Mouse (Mus musculus) mesoderm, embryonic 11.5 days (tissue): Measurements from ENCODE around the gene Ascl5.
A peak's percentile ranks its signal among the peaks of the same experiment; 100 is the strongest.

ENCODE experiments used
- DNase-seq: peaks from one replicate; pipeline ENCODE4 v3.0.0-alpha.2; 2012; ENCODE audit warnings: low read depth, low spot score

Ascl5 gene

DNA sequence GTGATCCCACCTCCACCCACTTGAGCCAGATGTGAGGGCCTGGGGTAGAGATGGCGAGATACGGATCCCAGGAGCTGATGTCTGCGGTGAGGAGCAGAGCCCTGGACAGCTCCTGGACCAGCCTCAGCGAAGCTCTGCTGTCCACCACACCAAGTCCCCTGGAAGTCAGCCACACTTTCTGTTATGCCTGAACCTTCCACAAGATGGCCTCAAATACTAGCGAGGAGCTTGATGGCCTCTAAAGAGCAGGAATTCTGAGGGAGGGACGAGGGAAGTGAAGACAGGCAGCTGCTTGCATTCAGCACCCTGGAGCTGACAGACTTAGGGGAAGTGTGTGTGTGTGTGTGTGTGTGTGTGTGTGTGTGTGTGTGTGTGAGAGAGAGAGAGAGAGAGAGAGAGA, 861 bp downstream of the Ascl5 start:
- peak; percentile 89 for DNase-seq

GRCm38 (mm10) chr1:136052547-136052946, 1.9 kb downstream of the Ascl5 start, which contains the start of gene Cacna1s:
Cacna1s (plus strand) TSS chr1:136052750.
- no peak for DNase-seq

DNA sequence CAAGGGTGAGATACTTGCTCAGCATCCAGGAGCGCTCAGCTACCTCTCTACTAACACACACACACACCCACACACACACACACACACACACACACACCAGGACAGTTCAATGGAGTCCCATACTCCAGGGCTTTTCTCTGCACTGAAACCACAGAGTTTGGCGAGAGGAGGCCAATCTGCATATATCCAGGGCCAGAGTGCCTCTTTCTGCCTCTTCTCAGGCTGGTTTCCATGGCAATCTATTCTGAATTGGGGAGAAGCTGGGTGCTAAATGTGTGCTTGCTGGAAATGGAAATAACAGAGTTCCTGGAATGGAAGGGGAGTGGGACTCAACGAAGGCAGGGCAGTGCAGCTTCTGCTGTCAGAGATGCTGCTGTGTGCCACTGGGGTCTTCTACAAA, 5.2 kb downstream of the Ascl5 start:
- no peak for DNase-seq

GRCm38 (mm10) chr1:136058594-136058993, 8.0 kb downstream of the Ascl5 start:
- no peak for DNase-seq

DNA sequence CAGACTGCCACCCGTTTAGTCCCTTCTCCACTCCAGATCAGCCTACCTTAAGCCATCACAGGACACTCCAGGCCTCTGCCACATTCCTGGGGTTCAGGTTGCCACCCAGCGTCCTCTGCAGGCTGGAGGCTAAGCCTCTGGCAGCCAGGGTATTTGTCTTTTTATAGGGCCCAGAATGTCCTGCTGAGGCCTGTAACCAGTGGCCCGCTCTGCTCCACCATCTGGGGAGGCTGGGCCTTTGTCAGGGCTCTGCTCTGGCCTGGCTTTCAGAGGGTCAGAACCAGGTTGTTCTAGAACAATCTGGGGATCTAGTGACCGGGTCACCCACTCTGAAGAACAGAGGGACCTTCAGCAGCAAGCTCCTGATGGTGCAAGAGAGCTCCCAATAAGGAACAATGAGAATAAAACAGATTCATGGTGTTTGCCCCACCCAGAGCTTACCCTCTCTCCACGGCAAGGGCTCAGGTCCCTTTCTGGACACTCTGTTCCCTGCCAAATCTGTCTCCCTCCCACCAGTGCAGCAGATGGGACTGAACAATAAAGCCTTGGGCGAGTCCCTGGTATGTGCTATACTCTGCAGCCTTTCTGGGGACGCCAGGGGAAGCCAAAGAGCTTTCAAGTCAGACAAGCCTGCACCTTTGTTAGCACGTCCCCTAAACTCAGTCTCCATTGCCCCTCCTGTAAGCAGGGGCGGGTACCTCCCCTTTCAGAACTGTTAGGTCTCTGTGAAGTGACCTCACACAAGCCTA, 10.6 kb downstream of the Ascl5 start:
- no peak for DNase-seq

- no peak for DNase-seq
Observed at GRCm38 (mm10) chr1:136061790-136062141, 11.2 kb downstream of the Ascl5 start.

- DNase-seq, result no peak
Observed at GRCm38 (mm10) chr1:136063991-136064390, 13.4 kb downstream of the Ascl5 start.

- DNase-seq, result no peak
Observed at GRCm38 (mm10) chr1:136066621-136067020, 16.0 kb downstream of the Ascl5 start.

- no peak for DNase-seq
Observed at GRCm38 (mm10) chr1:136067579-136067978, 17.0 kb downstream of the Ascl5 start.

- peak; percentile 37 for DNase-seq
Observed at GRCm38 (mm10) chr1:136076086-136076485, 25.5 kb downstream of the Ascl5 start.

GRCm38 (mm10) chr1:136077656-136078055, 27.1 kb downstream of the Ascl5 start:
- no peak for DNase-seq

- DNase-seq, result no peak
Observed at GRCm38 (mm10) chr1:136081161-136081560, 30.6 kb downstream of the Ascl5 start.

- no peak for DNase-seq
Observed at GRCm38 (mm10) chr1:136085988-136086685, 35.5 kb downstream of the Ascl5 start.

- no peak for DNase-seq
Observed at GRCm38 (mm10) chr1:136089368-136090165, 39.0 kb downstream of the Ascl5 start.

- DNase-seq, result no peak
Observed at GRCm38 (mm10) chr1:136093726-136094125, 43.1 kb downstream of the Ascl5 start.

GRCm38 (mm10) chr1:136094807-136095206, 44.2 kb downstream of the Ascl5 start:
- no peak for DNase-seq
